Mouse (Mus musculus) 3134 (cell line): ENCODE measurements at regions not wholly inside any gene's neighbourhood (a gene's known extent, or its start where the extent isn't known, plus 50 kb on each side); places are given as distances from the start of the nearest gene placed in this dataset.

ENCODE experiments used
- DNase-seq: peaks from one replicate; pipeline ENCODE4 v3.0.0-alpha.2; 2011; ENCODE audit warnings: low spot score; ENCODE audit not compliant: insufficient read length; ENCODE audit errors: extremely low read depth

DNA sequence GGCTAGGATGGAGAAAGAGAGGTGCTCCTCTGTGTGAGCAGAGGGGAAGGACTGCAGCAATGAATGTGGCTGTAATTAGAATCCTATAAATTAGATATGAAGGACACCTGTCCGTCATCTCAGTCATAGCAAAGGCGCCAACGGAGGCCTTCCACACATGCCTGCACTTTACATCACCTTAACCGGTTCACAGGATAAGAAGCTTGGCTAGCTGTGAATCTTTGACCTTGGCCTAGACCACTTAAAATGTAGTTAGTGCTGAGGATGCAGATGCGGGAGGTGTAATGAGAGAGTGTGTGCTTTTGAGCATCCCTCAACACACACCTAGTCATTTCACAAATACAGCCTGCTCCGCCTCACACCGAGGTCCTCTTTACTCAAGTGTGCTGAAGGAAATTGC is 228.6 kb downstream of the Irs2 start:
- no peak for DNase-seq

DNA sequence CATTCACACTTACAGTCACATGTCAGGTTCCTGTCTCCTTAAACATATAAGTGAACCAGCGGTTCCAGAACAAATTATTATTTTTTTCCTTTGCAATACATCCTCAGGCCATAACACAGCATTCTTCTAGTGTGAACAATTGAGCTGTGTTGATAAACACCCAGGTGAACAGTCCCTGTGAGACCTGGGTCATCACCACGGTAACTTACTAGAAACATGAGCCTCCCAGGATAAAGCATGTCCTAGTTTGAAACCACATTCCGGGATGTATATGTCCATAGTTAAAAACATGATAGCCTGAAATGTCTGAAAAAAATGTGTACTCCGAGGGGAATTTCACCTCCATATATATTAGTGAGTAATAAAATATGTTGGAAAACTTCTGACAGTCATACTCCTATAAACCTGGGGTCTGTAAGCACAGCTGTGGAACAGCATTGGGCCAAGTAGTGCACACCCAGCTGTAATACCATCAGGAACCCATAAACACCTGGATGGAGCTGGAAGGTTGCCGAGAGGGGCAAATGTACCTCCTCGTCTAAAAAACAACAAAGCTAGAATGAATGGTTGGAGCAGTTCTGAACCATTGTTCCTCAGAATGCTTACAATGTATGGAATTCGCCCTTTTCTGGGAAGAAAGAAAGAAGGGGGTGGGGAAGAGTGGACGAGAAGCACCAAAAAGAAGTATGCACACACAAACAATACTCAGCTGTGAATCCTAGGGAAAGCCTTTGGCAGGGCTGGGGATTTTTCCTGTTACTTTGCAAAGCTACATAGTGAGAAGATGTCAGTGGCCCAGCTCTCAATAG is 232.9 kb downstream of the Irs2 start:
- DNase-seq, result no peak

DNA sequence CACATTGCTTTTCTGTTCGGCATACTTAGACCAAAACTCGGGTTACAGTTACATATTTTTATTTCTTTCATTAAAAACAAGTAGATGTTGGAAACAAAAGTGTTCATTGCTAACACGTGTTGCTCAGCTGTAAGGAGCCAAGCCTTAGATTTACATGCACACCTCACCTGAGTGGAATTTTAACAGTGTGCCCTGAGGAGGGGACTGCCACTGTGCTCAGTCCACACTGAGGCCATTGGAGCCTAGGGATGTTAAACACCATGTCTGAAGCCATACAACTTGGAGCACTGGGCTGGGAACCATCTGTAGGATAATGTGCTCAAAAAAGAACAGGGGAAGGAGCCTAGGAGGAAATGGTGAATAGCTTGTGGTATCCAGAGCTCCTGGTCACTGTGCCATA is 233.5 kb downstream of the Irs2 start:
- DNase-seq, result no peak

DNA sequence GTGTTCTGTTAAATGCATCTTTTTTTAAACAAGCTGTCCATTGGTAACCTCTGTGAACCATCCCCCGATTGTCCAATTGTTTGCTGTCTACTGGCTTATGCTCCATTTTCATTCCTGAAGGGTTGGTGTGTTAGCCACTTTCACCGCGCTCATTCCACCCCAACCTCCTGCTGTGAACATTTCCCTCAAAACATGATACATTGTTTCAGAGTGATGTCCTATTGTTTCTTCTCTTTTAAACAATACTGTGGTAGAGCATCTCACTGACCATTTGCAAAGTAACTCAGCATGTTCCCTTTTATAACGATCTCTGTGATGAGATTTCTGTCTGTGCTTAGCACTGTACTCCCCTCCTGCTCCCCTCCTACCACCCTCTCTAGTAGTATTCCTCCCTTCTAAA is 240.1 kb downstream of the Irs2 start:
- DNase-seq, result no peak

DNA sequence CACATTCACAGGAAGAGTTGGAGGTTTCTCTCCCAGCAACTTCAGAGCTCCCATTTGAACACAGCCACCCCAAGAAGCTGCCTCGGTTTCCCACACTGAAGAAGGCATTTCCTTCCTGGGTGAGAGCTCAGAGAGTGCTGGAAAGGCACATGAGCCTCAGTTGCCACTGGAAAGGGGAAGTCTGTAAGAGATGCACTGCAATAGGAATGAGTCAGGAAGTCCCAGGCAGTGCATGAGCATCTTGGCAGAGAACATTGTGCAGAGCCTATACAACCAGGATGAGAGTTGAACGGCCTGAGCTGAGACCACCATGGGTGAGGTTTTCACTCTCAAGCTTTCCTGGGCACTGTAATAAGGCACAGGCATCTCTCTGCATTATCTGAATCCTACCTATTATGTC is 244.4 kb downstream of the Irs2 start:
- DNase-seq, result no peak

GRCm38 (mm10) chr8:10761694-10762305 is 246.5 kb downstream of the Irs2 start:
- DNase-seq, result no peak

GRCm38 (mm10) chr8:10760851-10761693 is 247.2 kb downstream of the Irs2 start:
- DNase-seq, result no peak

GRCm38 (mm10) chr8:10760231-10760630 is 248.0 kb downstream of the Irs2 start:
- no peak for DNase-seq

GRCm38 (mm10) chr8:10758151-10758550 is 250.1 kb downstream of the Irs2 start:
- no peak for DNase-seq

DNA sequence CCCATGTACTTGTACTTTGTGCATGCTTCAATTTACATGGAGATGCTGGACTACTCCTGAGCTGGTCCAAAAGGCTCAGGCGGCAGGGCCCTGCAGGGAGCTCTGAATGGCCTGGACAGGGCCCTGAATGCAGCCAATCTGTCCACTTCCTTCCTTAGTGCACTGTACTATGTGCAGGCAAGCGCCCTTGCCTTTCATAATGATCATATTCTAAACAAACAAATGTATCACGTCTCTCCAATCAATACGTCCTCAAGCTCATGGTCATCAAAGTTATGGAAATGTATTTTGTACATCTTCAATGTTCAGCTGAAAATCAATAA is 253.3 kb downstream of the Irs2 start:
- no peak for DNase-seq

DNA sequence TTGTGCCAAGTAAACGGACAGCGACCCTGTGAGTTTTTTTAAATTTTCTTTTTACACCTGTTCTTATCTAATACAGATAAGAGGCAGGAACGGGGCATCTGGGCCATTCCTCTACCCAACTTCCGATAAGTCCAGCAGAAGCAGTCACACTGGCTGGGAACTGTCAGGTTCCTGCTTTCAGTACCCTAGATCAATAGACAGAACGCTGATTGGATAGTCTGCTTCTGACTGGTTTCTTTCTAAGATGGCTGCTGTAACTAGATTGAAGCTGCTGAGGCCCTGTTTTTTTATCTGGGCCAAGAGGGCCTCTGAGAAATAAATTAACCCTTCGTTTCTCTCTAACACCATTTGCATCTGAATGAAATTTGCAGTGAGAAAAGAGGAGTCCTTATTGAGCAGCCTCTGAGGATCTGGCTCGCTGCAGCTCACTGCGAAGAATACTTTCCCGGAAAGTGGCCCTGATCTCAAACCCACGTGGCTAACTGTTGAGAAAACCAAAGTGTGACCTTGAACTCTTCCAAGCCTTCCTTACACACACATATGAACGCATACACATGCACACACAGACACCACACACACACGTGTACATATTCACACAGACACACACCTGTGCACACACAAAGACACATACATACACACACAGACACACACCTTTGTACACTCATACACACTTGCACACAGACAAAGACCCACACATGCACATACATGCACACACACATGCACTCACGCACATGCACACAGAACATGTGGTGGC is 253.8 kb downstream of the Irs2 start:
- no peak for DNase-seq

DNA sequence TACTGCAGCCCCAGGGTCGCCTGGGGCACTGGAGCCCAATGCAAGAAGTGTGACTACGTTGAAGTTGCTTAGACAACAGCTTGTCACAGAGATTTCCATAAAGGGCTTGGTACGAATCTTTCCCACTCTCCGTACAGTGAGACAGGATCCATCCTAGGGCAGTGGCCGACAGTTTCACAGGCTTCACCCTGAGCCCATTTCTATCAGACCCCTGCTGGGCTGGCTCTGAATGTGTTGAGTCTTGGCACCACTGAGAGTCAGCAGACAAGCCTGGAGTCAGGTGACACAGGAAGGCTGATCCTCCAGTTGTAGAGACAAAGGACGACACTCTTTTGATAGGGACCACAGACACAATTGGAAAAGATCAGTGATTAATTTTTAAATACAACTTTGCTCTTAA is 255.2 kb downstream of the Irs2 start:
- DNase-seq, result no peak

- DNase-seq, result no peak
Observed at GRCm38 (mm10) chr8:10747150-10747549, 261.1 kb downstream of the Irs2 start.

DNA sequence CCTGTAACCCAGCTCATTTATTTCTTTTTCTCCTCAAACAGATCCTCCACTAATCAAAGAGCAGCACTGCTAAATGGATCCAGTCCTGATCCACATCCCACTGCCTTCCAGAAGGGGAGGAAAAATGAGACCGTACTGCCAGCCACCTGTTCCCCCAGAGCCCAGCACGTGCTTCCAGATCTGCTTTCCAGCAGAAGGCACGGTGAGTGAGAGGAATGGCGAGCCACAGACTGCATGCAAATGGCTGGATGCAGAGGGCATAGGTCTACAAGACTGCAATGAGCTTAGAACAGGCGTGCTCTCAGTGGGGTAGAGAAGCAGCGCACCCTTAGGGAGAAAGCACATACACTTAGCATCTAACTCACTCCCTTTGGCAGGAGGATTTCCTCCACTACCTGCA is 265.0 kb downstream of the Irs2 start:
- DNase-seq, result no peak

GRCm38 (mm10) chr8:10740837-10741236 is 267.4 kb downstream of the Irs2 start:
- DNase-seq, result no peak

GRCm38 (mm10) chr8:10738486-10739081 is 269.7 kb downstream of the Irs2 start:
- no peak for DNase-seq

- no peak for DNase-seq
Observed at GRCm38 (mm10) chr8:10734746-10735145, 273.5 kb downstream of the Irs2 start.

DNA sequence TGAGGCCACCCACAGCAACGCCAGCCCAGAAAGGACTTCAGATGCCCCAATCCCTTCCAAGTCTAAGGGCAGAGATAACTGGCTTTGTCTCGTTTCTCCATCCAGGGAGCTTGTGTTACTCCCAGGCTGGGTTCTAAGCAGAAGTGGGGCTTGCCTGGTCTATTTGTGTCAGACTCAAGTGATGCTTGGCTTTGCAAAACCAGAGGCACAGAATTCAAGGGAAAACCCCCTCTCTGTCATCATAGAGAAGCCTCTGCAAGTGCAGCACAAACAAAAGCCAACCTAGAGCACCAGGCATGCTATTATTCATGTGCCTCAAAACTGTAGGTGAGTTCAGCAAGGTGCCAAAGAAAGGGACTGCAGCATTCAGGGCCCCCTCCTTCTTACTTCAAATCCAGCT is 284.9 kb downstream of the Irs2 start:
- no peak for DNase-seq

DNA sequence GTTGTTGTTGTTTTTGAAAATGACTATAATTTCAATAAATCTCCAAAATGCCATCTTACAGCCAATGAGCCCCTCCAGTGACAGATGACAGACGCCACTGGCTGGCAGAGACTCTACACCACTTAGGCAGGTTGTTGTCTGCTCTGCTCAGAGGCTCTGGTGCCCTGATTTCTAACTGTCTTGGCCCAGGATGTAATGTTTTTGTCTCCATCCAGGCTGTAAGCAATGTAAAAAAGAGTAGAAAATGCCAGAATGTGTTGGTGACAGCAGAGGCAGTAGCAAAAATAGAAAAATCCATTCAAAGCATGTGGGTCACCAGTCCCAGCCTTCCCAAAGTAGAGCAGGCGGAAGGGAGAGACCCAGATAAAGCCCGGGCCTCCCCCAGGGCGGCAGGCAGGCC is 285.5 kb downstream of the Irs2 start:
- no peak for DNase-seq

GRCm38 (mm10) chr8:10722342-10722741 is 285.9 kb downstream of the Irs2 start:
- DNase-seq, result no peak
